Mouse (Mus musculus) midbrain, embryonic 14.5 days (tissue): ENCODE data around the gene AC161166.1. TPM values are rescaled to one million over a fixed set of nuclear protein-coding genes. Genes with fewer than 3 reads are reported as not detected.
"Not testable (repeated sequence)": the region's sequence is repeated elsewhere in the genome, so short reads cannot be mapped to it uniquely, and the experiment has no call there.

Experiments used
- ATAC-seq: fragments of 200-750 bp; cut with Nextera tagmentation; 2 replicates; pipeline ENCODE4 v1.8.0; 2017; ENCODE audit warnings: moderate number of reproducible peaks, moderate library complexity; ENCODE audit not compliant: low FRiP score, low TSS enrichment
- DNase-seq: peaks from one replicate; pipeline ENCODE4 v3.0.0-alpha.2; 2015
- H3K27ac ChIP-seq: fragments of 300-500 bp; sonication (generic); replicated peaks from 2 replicates; pipeline ENCODE4 v1.5.1; 2014; ENCODE audit warnings: mild to moderate bottlenecking, low read depth, low read length, moderate library complexity
- H3K27me3 ChIP-seq: fragments of 300-500 bp; sonication (generic); 2 replicates; pipeline ENCODE4 v1.6.1; 2014; ENCODE audit warnings: low read length, control low read depth, mixed read lengths; ENCODE audit not compliant: control insufficient read depth, insufficient read depth
- H3K36me3 ChIP-seq: fragments of 300-500 bp; sonication (generic); 2 replicates; pipeline ENCODE4 v1.6.1; 2014; ENCODE audit warnings: low read length, control low read depth; ENCODE audit not compliant: control insufficient read depth, insufficient read depth
- H3K4me1 ChIP-seq: fragments of 300-500 bp; sonication (generic); 2 replicates; pipeline ENCODE4 v1.6.1; 2014; ENCODE audit warnings: mild to moderate bottlenecking, antibody characterized with exemption, low read length, control low read depth; ENCODE audit not compliant: control insufficient read depth, insufficient read depth
- H3K4me2 ChIP-seq: fragments of 300-500 bp; sonication (generic); 2 replicates; pipeline ENCODE4 v1.6.1; 2014; ENCODE audit warnings: mild to moderate bottlenecking, low read length, moderate library complexity
- H3K4me3 ChIP-seq: fragments of 300-500 bp; sonication (generic); replicated peaks from 2 replicates; pipeline ENCODE4 v1.5.1; 2014; ENCODE audit warnings: low read depth, low read length
- H3K9ac ChIP-seq: fragments of 300-500 bp; sonication (generic); replicated peaks from 2 replicates; pipeline ENCODE4 v1.6.1; 2014; ENCODE audit warnings: mild to moderate bottlenecking, low read length, moderate library complexity
- H3K9me3 ChIP-seq: fragments of 300-500 bp; sonication (generic); 2 replicates; pipeline ENCODE4 v1.6.1; 2016; ENCODE audit warnings: low read length, control low read depth, mixed read lengths; ENCODE audit not compliant: control insufficient read depth
- WGBS: fragments of 180-500 bp; shearing (Covaris S2); extraction: QIAGEN DNeasy Blood & Tissue Kit; methylation state at CpG from one replicate; pipeline ENCODE4 v1.1.7; 2014; 5-methylcytosine and 5-hydroxymethylcytosine counted together
- polyA plus RNA-seq: library from polyadenylated mRNA; unstranded; fragments of >200 nt; fragmentation: Nextera tagmentation; extraction: Ambion mirVana; gene quantifications from 2 replicates; pipeline ENCODE4 v1.2.1, GENCODE M21; 2014

Gene AC161166.1
- polyA plus RNA-seq, 1 experiment from 2014 or later, result 1.8 TPM

DNA sequence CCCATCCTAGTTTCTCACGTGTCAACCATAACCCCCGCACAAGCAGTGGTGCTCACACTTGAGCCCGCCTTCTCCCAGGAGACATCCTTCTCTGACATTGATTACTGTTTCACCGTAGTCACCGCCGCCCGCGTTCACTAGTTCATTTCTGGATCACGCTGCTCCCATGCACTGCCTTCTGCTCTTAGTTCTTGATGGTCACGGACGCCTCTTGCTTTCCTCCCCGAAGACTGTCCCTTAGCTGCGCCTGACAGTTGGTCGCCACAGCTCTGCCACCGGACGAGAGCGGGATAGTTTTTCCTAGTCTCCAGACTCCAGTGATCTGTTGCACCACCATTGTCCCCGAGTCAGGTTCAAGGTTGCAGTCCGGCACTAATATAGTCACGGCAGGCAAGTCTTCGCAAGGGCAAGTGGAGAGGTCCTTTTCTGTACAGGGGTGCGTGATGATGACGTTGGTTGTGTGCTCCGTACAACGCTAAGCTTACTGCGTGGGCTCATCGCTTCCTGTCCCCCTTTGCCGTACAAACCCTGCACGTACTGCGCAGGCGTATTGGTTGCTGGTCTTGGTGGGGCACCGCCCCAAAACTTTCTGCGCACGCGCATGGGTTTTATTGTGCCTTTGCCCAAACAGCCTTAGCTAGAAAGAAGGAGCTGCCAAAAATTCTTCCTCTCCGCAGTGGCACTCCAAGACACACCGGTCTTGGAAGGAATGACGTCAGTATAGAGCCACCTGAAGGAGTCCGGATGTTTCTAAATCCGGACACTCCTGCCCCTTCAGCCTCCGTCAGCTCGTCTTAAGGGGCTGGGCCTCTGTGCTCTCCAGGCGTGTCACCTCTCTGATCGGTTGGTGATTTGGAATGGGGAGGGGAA lies 18.0 kb upstream of the AC161166.1 start, which contains the start of gene Irgq:
Gene Irgq (plus strand): TSS at position 628 of the 870 bp plus-strand sequence.
- WGBS, result under 1% methylated on average over 44 of the region's 44 CpGs
- Histone ChIP-seq H3K27me3 (no peaks in the 10 kb centered on the region), H3K27ac (peak within 1 kb of the TSS; percentile 93), H3K4me2 (peak within 1 kb of the TSS; percentile 95), H3K4me1 (peaks cover 26% of the 10 kb centered on the region), H3K36me3 (peaks cover 29% of the 10 kb centered on the region), H3K4me3 (peak within 1 kb of the TSS; percentile 76), H3K9me3 (no peaks in the 10 kb centered on the region), H3K9ac (peak within 1 kb of the TSS; percentile 95)
- DNase-seq (peak; percentile 100), ATAC-seq (peak; percentile 94)

DNA sequence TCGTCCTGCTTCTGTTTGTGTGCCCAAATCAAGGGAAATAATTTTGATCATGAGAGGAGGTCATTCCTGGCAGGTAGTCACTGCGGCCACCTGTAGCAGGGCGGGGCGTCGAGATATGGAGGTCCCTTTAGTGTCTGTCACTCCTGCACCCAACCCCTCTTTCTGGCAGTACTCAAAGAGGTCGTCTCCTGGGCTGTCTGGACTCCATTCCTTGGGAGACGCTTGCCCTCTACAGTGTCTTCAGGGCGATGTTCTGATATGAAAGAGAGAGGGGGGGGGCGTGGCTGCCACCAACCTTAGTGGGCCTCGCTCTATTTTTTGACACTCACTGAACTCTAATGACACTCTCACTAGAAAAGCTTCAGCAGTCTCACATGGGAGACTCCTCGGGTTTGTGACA lies 17.3 kb upstream of the AC161166.1 start:
- H3K4me2 ChIP-seq, result peak overlapping the region; percentile 95
- H3K27me3 ChIP-seq, result no peaks in the 10 kb centered on the region
- peaks cover 24% of the 10 kb centered on the region for H3K36me3 ChIP-seq
- H3K27ac ChIP-seq, result peak overlapping the region; percentile 93
- H3K4me1 ChIP-seq, result peaks cover 26% of the 10 kb centered on the region
- DNase-seq (no peak), ATAC-seq (no peak)
- peak overlapping the region; percentile 65 for H3K9ac ChIP-seq
- H3K4me3 ChIP-seq, result peak overlapping the region; percentile 76
- no peaks in the 10 kb centered on the region for H3K9me3 ChIP-seq
- WGBS, result 65% methylated on average over 11 of the region's 11 CpGs

DNA sequence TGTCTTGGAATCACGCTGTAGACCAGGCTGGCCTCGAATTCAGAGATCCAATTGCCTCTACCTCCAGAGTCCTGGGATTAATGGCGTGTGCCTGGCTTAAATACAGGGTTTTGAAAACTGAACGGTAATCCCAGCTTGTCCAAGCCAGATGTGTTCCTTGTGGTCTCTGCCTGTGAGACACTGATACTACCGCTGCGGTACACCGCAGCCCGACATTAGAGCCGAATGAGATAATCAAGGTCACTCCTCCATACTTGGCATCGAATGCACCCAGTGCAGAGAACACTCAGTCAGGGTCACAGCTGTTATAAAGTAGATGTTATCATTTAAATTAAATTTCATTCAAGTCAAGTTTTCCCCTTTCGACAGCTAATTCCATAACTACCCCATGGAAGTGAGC lies 16.6 kb upstream of the AC161166.1 start:
- Histone ChIP-seq H3K27ac (no peak overlapping the region), H3K4me1 (peaks cover 23% of the 10 kb centered on the region), H3K9ac (no peak overlapping the region), H3K36me3 (peaks cover 17% of the 10 kb centered on the region), H3K9me3 (no peaks in the 10 kb centered on the region), H3K4me3 (no peak overlapping the region), H3K4me2 (no peak overlapping the region), H3K27me3 (no peaks in the 10 kb centered on the region)
- DNase-seq, result no peak
- 93% methylated on average over 11 of the region's 11 CpGs for WGBS
- no peak for ATAC-seq

DNA sequence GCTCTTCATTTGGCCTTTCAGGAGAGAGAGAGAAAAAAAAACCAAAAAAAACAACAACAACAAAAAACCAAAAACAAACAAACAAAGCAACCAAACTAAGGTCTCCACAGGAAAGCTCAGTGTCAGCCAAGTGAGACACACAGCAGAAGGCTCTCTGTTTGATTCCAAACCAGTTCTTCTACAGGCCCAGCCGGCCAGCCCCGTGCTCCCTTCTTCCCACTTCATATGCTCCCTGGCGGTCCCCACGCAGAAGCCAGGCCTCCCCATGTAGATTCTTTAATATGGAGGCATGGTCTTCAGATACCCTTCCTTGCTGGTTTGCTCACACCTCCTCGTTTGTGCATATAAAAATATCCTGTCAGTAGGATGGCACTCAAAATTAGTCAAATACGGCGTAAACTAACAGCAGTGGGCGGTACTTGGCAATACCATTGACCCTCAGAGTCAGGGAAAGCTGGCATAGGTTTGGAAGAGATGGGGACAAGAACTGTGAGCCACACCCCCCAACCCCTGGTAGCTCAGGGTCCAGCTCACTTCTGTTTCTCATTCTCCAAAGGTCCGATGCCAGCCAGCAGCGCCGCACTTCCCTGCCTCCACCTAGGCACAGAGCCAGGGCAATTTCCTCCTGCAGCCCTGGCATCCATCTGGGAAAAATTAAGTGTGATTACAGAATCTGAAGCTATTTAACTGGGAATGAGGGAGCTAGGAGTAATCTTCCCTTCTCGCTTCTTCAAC lies 13.6 kb upstream of the AC161166.1 start:
- no peaks in the 10 kb centered on the region for H3K27me3 ChIP-seq
- WGBS, result 90% methylated on average over 12 of the region's 12 CpGs
- H3K4me1 ChIP-seq, result peaks cover 7% of the 10 kb centered on the region; the same call in 1 of the 2 replicates
- no peaks in the 10 kb centered on the region for H3K9me3 ChIP-seq
- no peak overlapping the region for H3K9ac ChIP-seq
- ATAC-seq (no peak), DNase-seq (no peak)
- H3K27ac ChIP-seq, result no peak overlapping the region
- no peaks in the 10 kb centered on the region for H3K36me3 ChIP-seq
- no peak overlapping the region for H3K4me2 ChIP-seq
- no peak overlapping the region for H3K4me3 ChIP-seq

GRCm38 (mm10) chr7:24524978-24525377 lies 12.7 kb upstream of the AC161166.1 start:
- DNase-seq, result no peak
- peaks cover 7% of the 10 kb centered on the region; the same call in 1 of the 2 replicates for H3K4me1 ChIP-seq
- H3K27me3 ChIP-seq, result no peaks in the 10 kb centered on the region
- no peak overlapping the region for H3K9ac ChIP-seq
- 85% methylated on average over 6 of the region's 6 CpGs for WGBS
- H3K36me3 ChIP-seq, result 0 out of 2 replicates have a peak, but pooled peaks cover 4% of the 10 kb centered on the region
- no peak overlapping the region for H3K4me2 ChIP-seq
- H3K27ac ChIP-seq, result no peak overlapping the region
- H3K4me3 ChIP-seq, result no peak overlapping the region
- H3K9me3 ChIP-seq, result no peaks in the 10 kb centered on the region
- no peak for ATAC-seq

DNA sequence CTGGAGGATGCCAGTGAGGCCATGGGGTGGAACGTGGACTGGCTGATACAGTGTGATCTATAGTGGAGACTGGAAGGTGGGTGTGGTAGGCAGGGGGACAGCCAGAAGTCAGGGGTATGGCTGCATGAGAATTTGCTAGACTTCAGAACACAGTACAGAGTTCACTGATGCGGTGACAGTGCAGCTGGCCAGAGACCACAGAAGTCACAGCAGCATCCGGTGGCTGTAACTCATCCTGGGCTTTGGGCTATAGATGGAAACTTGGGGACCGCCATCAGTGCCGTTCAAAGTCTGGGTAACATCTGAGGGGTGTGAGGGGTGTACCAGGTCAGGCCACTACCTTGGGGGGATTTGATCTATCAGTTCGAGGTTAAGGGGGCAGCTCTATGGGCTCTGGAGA lies 11.5 kb upstream of the AC161166.1 start:
- Histone ChIP-seq H3K4me1 (no peaks in the 10 kb centered on the region), H3K27me3 (no peaks in the 10 kb centered on the region), H3K27ac (no peak overlapping the region), H3K36me3 (peaks cover 4% of the 10 kb centered on the region; the same call in 1 of the 2 replicates), H3K4me3 (no peak overlapping the region), H3K9ac (no peak overlapping the region), H3K4me2 (no peak overlapping the region), H3K9me3 (no peaks in the 10 kb centered on the region)
- ATAC-seq (no peak), DNase-seq (no peak)
- WGBS, result 93% methylated on average over 6 of the region's 6 CpGs

DNA sequence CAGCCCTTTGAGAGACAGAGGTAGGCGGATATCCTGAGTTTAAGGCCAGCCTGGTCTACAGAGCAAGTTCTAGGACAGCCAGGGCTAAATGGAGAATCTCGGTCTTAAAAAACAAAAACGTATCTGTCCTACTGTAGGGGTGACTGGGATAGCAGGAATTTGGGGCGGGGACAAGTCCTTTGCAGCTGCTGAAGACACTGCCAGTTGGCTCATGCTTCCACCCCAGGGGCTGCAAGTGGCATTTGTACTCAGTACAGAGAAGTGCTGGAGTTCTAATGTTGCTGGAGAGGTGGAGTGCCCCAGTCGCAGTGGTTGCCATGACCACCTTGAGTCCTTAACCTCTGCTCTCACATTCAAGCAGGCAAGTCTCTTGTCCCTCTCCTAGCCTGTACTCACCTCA lies 10.6 kb upstream of the AC161166.1 start:
- H3K4me3 ChIP-seq, result no peak overlapping the region
- peaks cover 12% of the 10 kb centered on the region for H3K36me3 ChIP-seq
- H3K9me3 ChIP-seq, result no peaks in the 10 kb centered on the region
- 64% methylated on average over 5 of the region's 5 CpGs for WGBS
- DNase-seq, result no peak
- no peak overlapping the region for H3K27ac ChIP-seq
- ATAC-seq, result no peak
- no peak overlapping the region for H3K4me2 ChIP-seq
- H3K9ac ChIP-seq, result no peak overlapping the region
- no peaks in the 10 kb centered on the region for H3K4me1 ChIP-seq
- no peaks in the 10 kb centered on the region for H3K27me3 ChIP-seq

DNA sequence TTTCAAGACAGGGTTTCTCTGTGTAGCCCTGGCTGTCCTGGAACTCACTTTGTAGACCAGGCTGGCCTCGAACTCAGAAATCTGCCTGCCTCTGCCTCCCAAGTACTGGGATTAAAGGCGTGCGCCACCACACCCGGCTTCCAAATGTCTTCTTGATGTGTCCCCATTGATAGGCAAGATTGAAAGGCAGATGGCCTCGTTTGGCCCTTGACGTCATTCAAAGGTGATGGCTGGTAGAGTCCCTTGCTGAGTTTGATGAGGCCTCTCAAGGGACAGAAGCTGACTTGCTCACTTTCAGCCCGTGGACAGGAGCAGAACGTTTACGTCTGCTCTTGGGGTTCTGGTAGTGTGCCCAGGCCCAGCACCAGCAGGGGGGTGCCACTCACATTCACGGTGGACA lies 7.8 kb upstream of the AC161166.1 start:
- DNase-seq, H3K9me3 ChIP-seq, H3K27me3 ChIP-seq, ATAC-seq, H3K27ac ChIP-seq, H3K4me2 ChIP-seq, H3K4me1 ChIP-seq, H3K9ac ChIP-seq, H3K4me3 ChIP-seq: not testable (repeated sequence)
- peaks cover 34% of the 10 kb centered on the region for H3K36me3 ChIP-seq
- WGBS, result 87% methylated on average over 10 of the region's 10 CpGs
